Comparison of ENCODE assay signal across 8 mouse cellular contexts in genomic region chr1:152088791-152089401, GRCm38 (mm10). TPM values are rescaled to one million over a fixed set of nuclear protein-coding genes. Genes with fewer than 3 reads are reported as not detected.
DNase-seq lines count a peak whose midpoint lies in the region; ATAC-seq and TF ChIP-seq lines count a peak whose summit lies in the region.

No protein-coding gene starts in this region.

- peak overlapping the region; percentile 90 for H3K4me3 ChIP-seq in limb, embryonic 14.5 days (replicated peaks; ENCODE audit: low read length)
- H3K4me3 ChIP-seq in midbrain, embryonic 13.5 days (replicated peaks) = peak overlapping the region; percentile 90
- H3K4me3 ChIP-seq in stomach, embryonic 14.5 days (ENCODE audit: low read depth, low read length) = peak overlapping the region; percentile 96

- 3% methylated on average over 16 of the region's 16 CpGs for WGBS in limb, embryonic 14.5 days
- WGBS in midbrain, embryonic 13.5 days = 2% methylated on average over 16 of the region's 16 CpGs
- WGBS in stomach, embryonic 14.5 days = 2% methylated on average over 16 of the region's 16 CpGs

- no peaks in the 10 kb centered on the region for H3K36me3 ChIP-seq in limb, embryonic 14.5 days (ENCODE audit: control insufficient read depth, insufficient read depth, low read length)
- no peaks in the 10 kb centered on the region for H3K36me3 ChIP-seq in midbrain, embryonic 13.5 days
- H3K36me3 ChIP-seq in stomach, embryonic 14.5 days (ENCODE audit: control insufficient read depth, insufficient read depth, low read length) = no peaks in the 10 kb centered on the region

- H3K4me2 ChIP-seq in limb, embryonic 14.5 days (replicated peaks; ENCODE audit: low read depth, low read length, severe bottlenecking) = peak overlapping the region; percentile 77
- H3K4me2 ChIP-seq in midbrain, embryonic 13.5 days (replicated peaks) = peak overlapping the region; percentile 84
- peak overlapping the region; percentile 83 for H3K4me2 ChIP-seq in stomach, embryonic 14.5 days (replicated peaks; ENCODE audit: low read depth, low read length)

- no peak for ATAC-seq in CD4-positive, CD25-positive, alpha-beta regulatory T cell, adult 4 months
- ATAC-seq in limb, embryonic 14.5 days (ENCODE audit: low FRiP score, low read depth) = no peak
- no peak for ATAC-seq in midbrain, embryonic 13.5 days
- no peak for ATAC-seq in stomach, embryonic 14.5 days (ENCODE audit: insufficient number of reproducible peaks, insufficient read depth, low FRiP score, low read depth)

- H3K4me1 ChIP-seq in limb, embryonic 14.5 days (ENCODE audit: control insufficient read depth, insufficient read depth, low read length) = peaks cover 41% of the 10 kb centered on the region
- peaks cover 62% of the 10 kb centered on the region for H3K4me1 ChIP-seq in midbrain, embryonic 13.5 days (replicated peaks)
- peaks cover 24% of the 10 kb centered on the region for H3K4me1 ChIP-seq in stomach, embryonic 14.5 days (ENCODE audit: control insufficient read depth, insufficient read depth, low read length)

- no peaks in the 10 kb centered on the region for H3K27me3 ChIP-seq in limb, embryonic 14.5 days (ENCODE audit: control insufficient read depth, insufficient read depth, low read length)
- no peaks in the 10 kb centered on the region for H3K27me3 ChIP-seq in midbrain, embryonic 13.5 days
- no peaks in the 10 kb centered on the region for H3K27me3 ChIP-seq in stomach, embryonic 14.5 days (ENCODE audit: control insufficient read depth, insufficient read depth, low read length)

- H3K27ac ChIP-seq in limb, embryonic 14.5 days (replicated peaks; ENCODE audit: low read depth, low read length) = peak overlapping the region; percentile 88; the same call in 1 of the 2 replicates
- peak overlapping the region; percentile 98 for H3K27ac ChIP-seq in midbrain, embryonic 13.5 days
- H3K27ac ChIP-seq in stomach, embryonic 14.5 days (ENCODE audit: low read length) = peak overlapping the region; percentile 90

- H3K9ac ChIP-seq in limb, embryonic 14.5 days (ENCODE audit: low read depth, low read length, severe bottlenecking) = peak overlapping the region; percentile 93
- H3K9ac ChIP-seq in midbrain, embryonic 13.5 days (replicated peaks) = peak overlapping the region; percentile 96
- H3K9ac ChIP-seq in stomach, embryonic 14.5 days (replicated peaks; ENCODE audit: low read depth, low read length) = peak overlapping the region; percentile 85

- DNase-seq in CD4-positive, CD25-positive, alpha-beta regulatory T cell, adult 2 months (ENCODE audit: low read depth, low spot score) = peak; percentile 49
- DNase-seq in embryo, embryonic 9.5 days (ENCODE audit: extremely low spot score) = peak; percentile 54
- DNase-seq in heart, adult 8-10 months (ENCODE audit: low spot score) = peak; percentile 44
- peak; percentile 15 for DNase-seq in kidney, adult 9 months
- peak; percentile 30 for DNase-seq in limb, embryonic 14.5 days (ENCODE audit: low spot score)

- TF ChIP-seq POLR2A in limb, embryonic 14.5 days (IDR thresholded peaks at IDR 0.05; ENCODE audit: borderline replicate concordance, extremely low read depth, insufficient read depth, insufficient read length) = no peak

- H3K9me3 ChIP-seq in limb, embryonic 14.5 days (ENCODE audit: control insufficient read depth, low read length) = no peaks in the 10 kb centered on the region
- H3K9me3 ChIP-seq in midbrain, embryonic 13.5 days = no peaks in the 10 kb centered on the region
- no peaks in the 10 kb centered on the region for H3K9me3 ChIP-seq in stomach, embryonic 14.5 days (ENCODE audit: control insufficient read depth, low read depth, low read length)

RNA-seq across cellular contexts. Expression of gene 1700025G04Rik, which starts 1.0 kb away (rescaled TPM):
- polyA plus RNA-seq in CD4-positive, CD25-positive, alpha-beta regulatory T cell, adult 4 months (2017; shearing (Covaris generic)) = 1 to 10 TPM; 1.3 to 3.9 TPM
- 10 to 100 TPM; 37.1 to 52.9 (median 46.2) TPM for total RNA-seq in heart, adult 8-10 months (2022)
- polyA plus RNA-seq in limb, embryonic 14.5 days (2012; rRNA removed) = 19.6 and 24.3 TPM in 2 replicates
- polyA plus RNA-seq in limb, embryonic 14.5 days (2014; fragmentation: Nextera tagmentation; extraction: Ambion mirVana) = 36.4 and 38.2 TPM in 2 replicates
- polyA plus RNA-seq in midbrain, embryonic 13.5 days (2015; fragmentation: Nextera tagmentation; extraction: Ambion mirVana) = 37.6 and 41.1 TPM in 2 replicates
- 28.6 and 34.6 TPM in 2 replicates for polyA plus RNA-seq in stomach, embryonic 14.5 days (2014; fragmentation: Nextera tagmentation; extraction: Ambion mirVana)
